Mouse (Mus musculus): Measurements from ENCODE around the gene Prex1. TPM values are rescaled to one million over a fixed set of nuclear protein-coding genes. Genes with fewer than 3 reads are reported as not detected.

The Prex1 gene
- polyA plus RNA-seq, 1 experiment from 2014 or later = 26.6 TPM

DNA sequence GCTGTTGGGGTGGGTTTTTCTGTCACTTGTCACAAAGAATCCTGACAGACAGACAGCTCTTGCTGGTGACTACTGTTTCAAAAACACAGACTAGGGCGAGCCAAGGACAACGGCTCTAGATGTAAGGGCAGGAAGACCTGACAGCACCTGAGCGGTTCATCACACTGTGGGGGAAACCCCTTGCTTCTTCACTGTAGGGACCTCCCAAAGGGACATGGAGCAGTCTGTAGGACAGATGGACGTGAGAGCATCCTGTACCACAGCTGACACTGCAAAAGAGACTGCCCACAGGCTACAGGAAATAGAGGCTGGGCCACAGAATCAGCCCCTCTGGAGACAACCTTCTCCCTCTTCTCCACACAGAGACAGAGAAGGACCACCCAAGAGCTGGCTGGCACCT lies 20.2 kb downstream of the Prex1 start:
- DNase-seq (ENCODE audit: low spot score) (no peak), ATAC-seq (ENCODE audit: low read depth) (no peak)
- 0 out of 2 replicates have a peak, but pooled peaks cover 6% of the 10 kb centered on the region for H3K9me3 ChIP-seq (ENCODE audit: control insufficient read depth, low read length)
- H3K9ac ChIP-seq (ENCODE audit: low read depth, low read length) = no peak overlapping the region
- no peak overlapping the region for H3K27ac ChIP-seq (replicated peaks; ENCODE audit: low read depth, low read length)
- no peak overlapping the region for H3K4me3 ChIP-seq (ENCODE audit: low read depth, low read length)
- H3K27me3 ChIP-seq (replicated peaks; ENCODE audit: control insufficient read depth, insufficient read depth, low read length) = no peaks in the 10 kb centered on the region
- no peak overlapping the region for H3K4me2 ChIP-seq (ENCODE audit: low read depth, low read length)
- 0 out of 2 replicates have a peak, but pooled peaks cover 3% of the 10 kb centered on the region for H3K36me3 ChIP-seq (ENCODE audit: control insufficient read depth, insufficient read depth, low read length)
- 76% methylated on average over 4 of the region's 4 CpGs for WGBS
- peaks cover 4% of the 10 kb centered on the region; the same call in 1 of the 2 replicates for H3K4me1 ChIP-seq (ENCODE audit: control insufficient read depth, insufficient read depth, low read length)

DNA sequence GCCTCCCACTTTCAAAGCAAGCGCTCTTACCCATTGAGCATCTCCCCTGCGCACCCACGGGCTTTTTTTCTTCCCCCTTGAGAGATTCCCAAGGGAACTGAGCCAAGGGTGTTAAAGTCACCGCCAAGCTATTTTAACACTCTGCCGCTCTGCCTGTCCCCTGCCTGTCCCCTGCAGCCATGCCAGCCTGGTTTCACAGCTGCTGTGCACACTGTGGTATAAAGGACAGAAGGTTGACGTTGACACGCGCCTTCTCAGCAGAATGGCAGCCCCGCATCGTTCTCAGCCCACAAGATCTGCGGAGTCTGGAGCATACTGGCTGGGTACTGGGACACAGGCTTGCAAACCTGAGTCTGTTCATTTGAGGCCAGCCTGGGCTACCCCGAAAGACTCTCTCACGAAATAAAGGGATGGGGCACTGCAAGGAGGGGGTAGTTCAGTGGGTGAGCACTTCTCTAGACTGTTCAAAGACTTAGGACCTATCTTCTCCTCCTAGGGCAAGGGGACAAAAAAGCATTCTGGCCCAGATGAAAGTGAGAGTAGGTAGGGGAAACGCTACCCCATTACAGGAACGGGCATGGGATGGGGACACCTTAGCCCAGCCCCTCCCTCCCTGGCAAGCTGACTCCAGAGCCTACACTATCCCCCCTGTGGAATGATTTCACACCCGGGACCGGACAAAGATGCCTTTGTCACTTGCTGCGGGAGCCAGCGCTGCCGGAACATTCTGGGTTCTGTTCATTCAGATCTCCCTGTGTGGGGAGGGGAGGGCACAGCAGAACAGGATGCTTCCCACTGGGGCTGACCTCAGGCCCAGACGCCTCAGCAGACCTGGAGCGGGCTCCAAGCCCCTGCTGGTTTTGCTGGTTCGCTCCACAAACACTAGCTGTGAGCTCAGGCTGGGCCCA lies 21.8 kb downstream of the Prex1 start:
- ATAC-seq (ENCODE audit: low read depth) = peak; percentile 76
- peak; percentile 54 for DNase-seq (ENCODE audit: low spot score)
- WGBS = 54% methylated on average over 23 of the region's 23 CpGs

DNA sequence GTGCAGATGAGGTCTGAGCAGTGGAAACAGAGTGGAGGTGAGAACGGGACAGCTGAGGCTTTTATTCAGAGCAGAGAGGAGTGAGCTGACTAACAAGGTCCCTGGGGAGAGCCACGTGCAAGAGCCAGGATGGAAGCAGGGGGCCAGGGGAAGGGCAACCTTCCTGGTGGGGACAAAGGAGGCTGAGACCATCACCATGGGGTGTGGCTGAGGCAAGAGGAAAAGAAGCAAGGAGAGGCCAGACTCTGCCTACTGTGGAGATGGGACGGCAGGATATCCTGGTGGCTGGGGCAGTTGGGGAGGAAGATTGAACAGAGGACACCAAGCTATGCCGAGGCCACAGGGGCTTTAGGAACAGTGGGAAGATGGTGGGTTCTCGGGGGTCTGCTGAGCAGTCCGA lies 26.7 kb downstream of the Prex1 start:
- no peaks in the 10 kb centered on the region for H3K36me3 ChIP-seq (ENCODE audit: control insufficient read depth, insufficient read depth, low read length)
- no peak overlapping the region for H3K4me2 ChIP-seq (ENCODE audit: low read depth, low read length)
- 31% methylated on average over 6 of the region's 6 CpGs for WGBS
- H3K27me3 ChIP-seq (replicated peaks; ENCODE audit: control insufficient read depth, insufficient read depth, low read length) = no peaks in the 10 kb centered on the region
- no peaks in the 10 kb centered on the region for H3K9me3 ChIP-seq (ENCODE audit: control insufficient read depth, low read length)
- no peak overlapping the region for H3K9ac ChIP-seq (ENCODE audit: low read depth, low read length)
- no peak overlapping the region for H3K27ac ChIP-seq (replicated peaks; ENCODE audit: low read depth, low read length)
- DNase-seq (ENCODE audit: low spot score) (no peak), ATAC-seq (ENCODE audit: low read depth) (0 out of 2 replicates have a peak, but pooled peaks have one; percentile 20)
- no peak overlapping the region for H3K4me3 ChIP-seq (ENCODE audit: low read depth, low read length)
- peaks cover 11% of the 10 kb centered on the region for H3K4me1 ChIP-seq (ENCODE audit: control insufficient read depth, insufficient read depth, low read length)

More for the DNA sequence above, 21.8 kb downstream of the Prex1 start:
- Histone ChIP-seq H3K4me2 (ENCODE audit: low read depth, low read length) (no peak overlapping the region), H3K27ac (replicated peaks; ENCODE audit: low read depth, low read length) (peak overlapping the region; percentile 1; the same call in 1 of the 2 replicates), H3K36me3 (ENCODE audit: control insufficient read depth, insufficient read depth, low read length) (0 out of 2 replicates have a peak, but pooled peaks cover 3% of the 10 kb centered on the region), H3K27me3 (replicated peaks; ENCODE audit: control insufficient read depth, insufficient read depth, low read length) (no peaks in the 10 kb centered on the region), H3K4me3 (ENCODE audit: low read depth, low read length) (no peak overlapping the region), H3K9me3 (ENCODE audit: control insufficient read depth, low read length) (0 out of 2 replicates have a peak, but pooled peaks cover 6% of the 10 kb centered on the region), H3K4me1 (ENCODE audit: control insufficient read depth, insufficient read depth, low read length) (peaks cover 4% of the 10 kb centered on the region), H3K9ac (ENCODE audit: low read depth, low read length) (no peak overlapping the region)

DNA sequence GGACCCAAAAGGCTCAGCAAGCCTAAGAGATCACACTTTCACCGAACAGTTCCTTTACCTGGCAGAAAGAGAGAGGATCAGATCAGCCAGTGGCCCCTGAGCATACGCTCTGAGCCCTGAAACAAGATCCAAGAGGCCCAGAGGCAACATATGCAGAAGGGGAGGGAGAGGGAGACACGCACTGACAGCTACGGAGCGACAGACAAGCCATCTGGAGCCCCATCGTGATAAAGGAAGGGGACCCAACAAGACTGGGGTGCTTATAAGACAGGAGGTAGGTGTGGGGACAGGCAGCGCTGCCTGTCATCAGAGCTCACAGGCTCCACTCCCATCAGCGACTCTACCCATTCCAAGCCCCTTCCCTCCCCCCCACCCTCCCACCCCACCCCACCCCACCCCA lies 27.8 kb downstream of the Prex1 start:
- no peak for ATAC-seq (ENCODE audit: low read depth)

DNA sequence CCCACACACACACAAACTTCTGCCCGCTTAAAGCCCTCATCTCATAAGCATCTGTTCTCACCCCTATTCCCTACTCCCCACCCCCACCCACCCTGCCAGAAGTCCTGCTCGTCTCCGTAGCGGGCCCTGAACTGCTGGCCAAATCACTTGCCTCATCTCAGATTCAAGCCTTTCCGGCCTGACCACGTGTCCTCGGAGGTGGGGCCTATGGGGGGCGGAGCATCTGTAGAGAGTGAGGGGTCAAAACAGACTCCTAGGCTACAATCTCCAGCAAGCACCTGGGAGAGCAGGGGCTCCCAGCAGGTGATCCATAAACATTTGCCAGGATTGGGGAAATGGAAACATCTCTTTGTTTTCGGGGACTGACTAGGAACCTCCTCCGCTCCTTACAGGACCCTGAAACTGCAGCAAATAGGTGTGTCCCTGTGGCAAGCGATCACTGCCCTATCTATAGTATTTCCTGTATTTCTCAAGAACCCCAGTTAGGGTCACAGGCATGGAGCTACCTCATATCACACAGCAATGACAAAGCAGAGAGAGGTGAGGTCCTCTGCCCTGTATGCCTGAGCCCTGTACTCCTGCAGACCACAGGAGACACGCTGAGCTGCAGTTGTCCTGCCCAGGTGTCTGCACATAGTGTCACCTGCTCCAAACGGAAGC lies 29.6 kb downstream of the Prex1 start:
- no peak for DNase-seq (ENCODE audit: low spot score)
- Histone ChIP-seq H3K4me2 (ENCODE audit: low read depth, low read length) (no peak overlapping the region), H3K9me3 (ENCODE audit: control insufficient read depth, low read length) (no peaks in the 10 kb centered on the region), H3K9ac (ENCODE audit: low read depth, low read length) (no peak overlapping the region), H3K27me3 (replicated peaks; ENCODE audit: control insufficient read depth, insufficient read depth, low read length) (no peaks in the 10 kb centered on the region), H3K4me1 (ENCODE audit: control insufficient read depth, insufficient read depth, low read length) (peaks cover 15% of the 10 kb centered on the region), H3K27ac (replicated peaks; ENCODE audit: low read depth, low read length) (no peak overlapping the region), H3K4me3 (ENCODE audit: low read depth, low read length) (no peak overlapping the region), H3K36me3 (ENCODE audit: control insufficient read depth, insufficient read depth, low read length) (no peaks in the 10 kb centered on the region)
- WGBS = 17% methylated on average over 13 of the region's 13 CpGs
- no peak for ATAC-seq (ENCODE audit: low read depth)

More for the DNA sequence above, 27.8 kb downstream of the Prex1 start:
- H3K27ac ChIP-seq (replicated peaks; ENCODE audit: low read depth, low read length) = no peak overlapping the region
- no peak overlapping the region for H3K4me2 ChIP-seq (ENCODE audit: low read depth, low read length)
- no peak overlapping the region for H3K4me3 ChIP-seq (ENCODE audit: low read depth, low read length)
- no peaks in the 10 kb centered on the region for H3K36me3 ChIP-seq (ENCODE audit: control insufficient read depth, insufficient read depth, low read length)
- peaks cover 11% of the 10 kb centered on the region for H3K4me1 ChIP-seq (ENCODE audit: control insufficient read depth, insufficient read depth, low read length)
- DNase-seq (ENCODE audit: low spot score) = no peak
- no peaks in the 10 kb centered on the region for H3K9me3 ChIP-seq (ENCODE audit: control insufficient read depth, low read length)
- WGBS = 35% methylated on average over 6 of the region's 8 CpGs
- H3K27me3 ChIP-seq (replicated peaks; ENCODE audit: control insufficient read depth, insufficient read depth, low read length) = no peaks in the 10 kb centered on the region
- H3K9ac ChIP-seq (ENCODE audit: low read depth, low read length) = no peak overlapping the region

- Histone ChIP-seq H3K9ac (ENCODE audit: low read depth, low read length) (no peak overlapping the region), H3K4me2 (ENCODE audit: low read depth, low read length) (no peak overlapping the region), H3K27ac (replicated peaks; ENCODE audit: low read depth, low read length) (no peak overlapping the region), H3K36me3 (ENCODE audit: control insufficient read depth, insufficient read depth, low read length) (no peaks in the 10 kb centered on the region), H3K27me3 (replicated peaks; ENCODE audit: control insufficient read depth, insufficient read depth, low read length) (no peaks in the 10 kb centered on the region), H3K4me3 (ENCODE audit: low read depth, low read length) (no peak overlapping the region), H3K9me3 (ENCODE audit: control insufficient read depth, low read length) (no peaks in the 10 kb centered on the region), H3K4me1 (ENCODE audit: control insufficient read depth, insufficient read depth, low read length) (peaks cover 18% of the 10 kb centered on the region)
- DNase-seq (ENCODE audit: low spot score) (peak; percentile 65), ATAC-seq (ENCODE audit: low read depth) (peak; percentile 17)
- 25% methylated on average over 4 of the region's 4 CpGs for WGBS
These were observed 30.8 kb downstream of the Prex1 start for GRCm38 (mm10) chr2:166682866-166683265.

GRCm38 (mm10) chr2:166678959-166679759 lies 34.5 kb downstream of the Prex1 start:
- Histone ChIP-seq H3K27me3 (replicated peaks; ENCODE audit: control insufficient read depth, insufficient read depth, low read length) (no peaks in the 10 kb centered on the region), H3K4me3 (ENCODE audit: low read depth, low read length) (no peak overlapping the region), H3K9ac (ENCODE audit: low read depth, low read length) (no peak overlapping the region; the same call in 1 of the 2 replicates), H3K36me3 (ENCODE audit: control insufficient read depth, insufficient read depth, low read length) (no peaks in the 10 kb centered on the region), H3K27ac (replicated peaks; ENCODE audit: low read depth, low read length) (peak overlapping the region; percentile 39; the same call in 1 of the 2 replicates), H3K4me1 (ENCODE audit: control insufficient read depth, insufficient read depth, low read length) (peaks cover 26% of the 10 kb centered on the region), H3K4me2 (ENCODE audit: low read depth, low read length) (no peak overlapping the region), H3K9me3 (ENCODE audit: control insufficient read depth, low read length) (no peaks in the 10 kb centered on the region)
- ATAC-seq (ENCODE audit: low read depth) (peak; percentile 71), DNase-seq (ENCODE audit: low spot score) (peak; percentile 56)
- 38% methylated on average over 9 of the region's 13 CpGs for WGBS

DNA sequence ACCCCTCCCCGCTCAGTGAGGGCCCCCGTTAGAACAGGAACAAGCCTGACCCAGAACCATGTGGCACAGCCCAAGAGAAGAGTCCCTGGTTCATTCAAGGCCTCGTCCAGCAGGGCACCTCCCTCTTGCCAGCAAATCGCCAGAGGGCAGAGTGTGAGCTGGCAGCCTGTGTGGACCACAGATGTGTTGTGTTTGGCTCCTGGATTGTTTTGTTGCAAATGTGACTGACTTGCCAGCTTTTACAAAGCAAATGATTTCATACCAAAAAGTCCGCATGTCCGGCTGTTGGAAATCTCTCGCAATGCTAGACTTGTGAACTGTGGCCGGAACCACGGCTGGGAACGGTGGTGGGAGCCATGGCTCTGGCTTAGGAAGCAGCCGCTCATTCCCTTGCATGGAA lies 36.7 kb downstream of the Prex1 start:
- Histone ChIP-seq H3K9ac (ENCODE audit: low read depth, low read length) (no peak overlapping the region), H3K27ac (replicated peaks; ENCODE audit: low read depth, low read length) (no peak overlapping the region; the same call in 1 of the 2 replicates), H3K4me3 (ENCODE audit: low read depth, low read length) (no peak overlapping the region), H3K4me1 (ENCODE audit: control insufficient read depth, insufficient read depth, low read length) (peaks cover 17% of the 10 kb centered on the region; the same call in 1 of the 2 replicates), H3K36me3 (ENCODE audit: control insufficient read depth, insufficient read depth, low read length) (no peaks in the 10 kb centered on the region), H3K27me3 (replicated peaks; ENCODE audit: control insufficient read depth, insufficient read depth, low read length) (no peaks in the 10 kb centered on the region), H3K9me3 (ENCODE audit: control insufficient read depth, low read length) (no peaks in the 10 kb centered on the region), H3K4me2 (ENCODE audit: low read depth, low read length) (no peak overlapping the region)
- no peak for DNase-seq (ENCODE audit: low spot score)
- 69% methylated on average over 11 of the region's 11 CpGs for WGBS
- ATAC-seq (ENCODE audit: low read depth) = no peak
